Mouse (Mus musculus) heart, embryonic 12.5 days (tissue): ENCODE data around the gene Sox11. TPM values are rescaled to one million over a fixed set of nuclear protein-coding genes. Genes with fewer than 3 reads are reported as not detected.

Source experiments
- ATAC-seq: fragments of 200-750 bp; cut with Nextera tagmentation; 2 replicates; pipeline ENCODE4 v1.8.0; 2017; ENCODE audit warnings: moderate TSS enrichment, moderate library complexity; ENCODE audit not compliant: insufficient number of reproducible peaks, low FRiP score
- H3K27ac ChIP-seq: fragments of 300-500 bp; sonication (generic); 2 replicates; pipeline ENCODE4 v1.5.1; 2016; ENCODE audit warnings: mild to moderate bottlenecking, moderate library complexity; ENCODE audit not compliant: poor library complexity, severe bottlenecking
- H3K27me3 ChIP-seq: fragments of 300-500 bp; sonication (generic); replicated peaks from 2 replicates; pipeline ENCODE4 v1.6.1; 2016; ENCODE audit warnings: mild to moderate bottlenecking, moderate library complexity
- H3K36me3 ChIP-seq: fragments of 300-500 bp; sonication (generic); 2 replicates; pipeline ENCODE4 v1.6.1; 2016; ENCODE audit warnings: mild to moderate bottlenecking, moderate library complexity
- H3K4me1 ChIP-seq: fragments of 300-500 bp; sonication (generic); replicated peaks from 2 replicates; pipeline ENCODE4 v1.6.1; 2016; ENCODE audit warnings: mild to moderate bottlenecking
- H3K4me2 ChIP-seq: fragments of 300-500 bp; sonication (generic); 2 replicates; pipeline ENCODE4 v1.6.1; 2016; ENCODE audit warnings: mild to moderate bottlenecking, moderate library complexity
- H3K4me3 ChIP-seq: fragments of 300-500 bp; sonication (generic); 2 replicates; pipeline ENCODE4 v1.5.1; 2016; ENCODE audit warnings: mild to moderate bottlenecking
- H3K9ac ChIP-seq: fragments of 300-500 bp; sonication (generic); 2 replicates; pipeline ENCODE4 v1.6.1; 2016; ENCODE audit warnings: mild to moderate bottlenecking, moderate library complexity
- H3K9me3 ChIP-seq: fragments of 300-500 bp; sonication (generic); replicated peaks from 2 replicates; pipeline ENCODE4 v1.6.1; 2016; ENCODE audit warnings: mild to moderate bottlenecking, moderate library complexity
- WGBS: fragments of 180-500 bp; shearing (Covaris S2); methylation state at CpG from one replicate; pipeline ENCODE4 v1.1.7; 2016; 5-methylcytosine and 5-hydroxymethylcytosine counted together
- polyA plus RNA-seq: library from polyadenylated mRNA; unstranded; fragments of >200 nt; fragmentation: Nextera tagmentation; extraction: Ambion mirVana; gene quantifications from 2 replicates; pipeline ENCODE4 v1.2.1, GENCODE M21; 2016

Gene Sox11
- polyA plus RNA-seq, 1 experiment from 2014 or later: 25.1 TPM

GRCm38 (mm10) chr12:27336336-27336735, 6.0 kb downstream of the Sox11 start:
- Histone ChIP-seq H3K4me3 (no peak overlapping the region), H3K36me3 (0 out of 2 replicates have a peak, but pooled peaks cover 2% of the 10 kb centered on the region), H3K27ac (no peak overlapping the region), H3K9ac (no peak overlapping the region), H3K4me1 (peaks cover 2% of the 10 kb centered on the region; the same call in 1 of the 2 replicates), H3K27me3 (no peaks in the 10 kb centered on the region), H3K4me2 (no peak overlapping the region), H3K9me3 (no peaks in the 10 kb centered on the region)
- WGBS: 79% methylated on average over 7 of the region's 7 CpGs
- no peak for ATAC-seq

GRCm38 (mm10) chr12:27335356-27336055, 6.9 kb downstream of the Sox11 start:
- no peak overlapping the region for H3K9ac ChIP-seq
- H3K27me3 ChIP-seq: no peaks in the 10 kb centered on the region
- no peaks in the 10 kb centered on the region for H3K9me3 ChIP-seq
- peaks cover 2% of the 10 kb centered on the region; the same call in 1 of the 2 replicates for H3K4me1 ChIP-seq
- H3K4me3 ChIP-seq: no peak overlapping the region
- ATAC-seq: no peak
- H3K27ac ChIP-seq: no peak overlapping the region
- 68% methylated on average over 11 of the region's 11 CpGs for WGBS
- H3K4me2 ChIP-seq: no peak overlapping the region
- 0 out of 2 replicates have a peak, but pooled peaks cover 2% of the 10 kb centered on the region for H3K36me3 ChIP-seq

- Histone ChIP-seq H3K36me3 (0 out of 2 replicates have a peak, but pooled peaks cover 2% of the 10 kb centered on the region), H3K9me3 (no peaks in the 10 kb centered on the region), H3K27ac (no peak overlapping the region), H3K4me3 (no peak overlapping the region), H3K4me2 (no peak overlapping the region), H3K9ac (no peak overlapping the region), H3K27me3 (no peaks in the 10 kb centered on the region), H3K4me1 (peaks cover 2% of the 10 kb centered on the region; the same call in 1 of the 2 replicates)
- no peak for ATAC-seq
- WGBS: 76% methylated on average over 3 of the region's 3 CpGs
Measured at GRCm38 (mm10) chr12:27333590-27333989, 8.8 kb downstream of the Sox11 start.

GRCm38 (mm10) chr12:27323423-27323822, 19.0 kb downstream of the Sox11 start:
- H3K27ac ChIP-seq: no peak overlapping the region
- no peaks in the 10 kb centered on the region for H3K27me3 ChIP-seq
- 68% methylated on average over 1 of the region's 1 CpGs for WGBS
- H3K9ac ChIP-seq: no peak overlapping the region
- H3K36me3 ChIP-seq: no peaks in the 10 kb centered on the region
- no peak overlapping the region for H3K4me3 ChIP-seq
- no peak for ATAC-seq
- H3K9me3 ChIP-seq: no peaks in the 10 kb centered on the region
- no peak overlapping the region for H3K4me2 ChIP-seq
- peaks cover 12% of the 10 kb centered on the region for H3K4me1 ChIP-seq

GRCm38 (mm10) chr12:27320705-27321104, 21.7 kb downstream of the Sox11 start:
- no peaks in the 10 kb centered on the region for H3K27me3 ChIP-seq
- no peak for ATAC-seq
- H3K9ac ChIP-seq: no peak overlapping the region
- H3K4me1 ChIP-seq: peaks cover 6% of the 10 kb centered on the region
- no peaks in the 10 kb centered on the region for H3K36me3 ChIP-seq
- H3K4me3 ChIP-seq: no peak overlapping the region
- no peaks in the 10 kb centered on the region for H3K9me3 ChIP-seq
- no peak overlapping the region for H3K27ac ChIP-seq
- no peak overlapping the region for H3K4me2 ChIP-seq

- no peak for ATAC-seq
- H3K27ac ChIP-seq: no peak overlapping the region
- no peaks in the 10 kb centered on the region for H3K9me3 ChIP-seq
- H3K36me3 ChIP-seq: no peaks in the 10 kb centered on the region
- peaks cover 16% of the 10 kb centered on the region for H3K27me3 ChIP-seq
- no peak overlapping the region for H3K9ac ChIP-seq
- WGBS: 58% methylated on average over 8 of the region's 8 CpGs
- no peak overlapping the region for H3K4me3 ChIP-seq
- H3K4me1 ChIP-seq: peaks cover 27% of the 10 kb centered on the region
- H3K4me2 ChIP-seq: no peak overlapping the region
Measured at GRCm38 (mm10) chr12:27312985-27313384, 29.4 kb downstream of the Sox11 start.

- ATAC-seq: no peak
- H3K4me3 ChIP-seq: no peak overlapping the region
Measured at GRCm38 (mm10) chr12:27311854-27312466, 30.4 kb downstream of the Sox11 start.

GRCm38 (mm10) chr12:27311316-27311832, 31.0 kb downstream of the Sox11 start:
- Histone ChIP-seq H3K9ac (no peak overlapping the region), H3K27ac (no peak overlapping the region; the same call in 1 of the 2 replicates), H3K4me3 (no peak overlapping the region), H3K4me1 (peaks cover 27% of the 10 kb centered on the region), H3K36me3 (no peaks in the 10 kb centered on the region), H3K27me3 (peaks cover 16% of the 10 kb centered on the region), H3K9me3 (no peaks in the 10 kb centered on the region), H3K4me2 (peak overlapping the region; percentile 49; the same call in 1 of the 2 replicates)
- no peak for ATAC-seq
- 21% methylated on average over 5 of the region's 5 CpGs for WGBS

More at GRCm38 (mm10) chr12:27311854-27312466, 30.4 kb downstream of the Sox11 start:
- no peak overlapping the region for H3K9ac ChIP-seq
- no peaks in the 10 kb centered on the region for H3K36me3 ChIP-seq
- peaks cover 27% of the 10 kb centered on the region for H3K4me1 ChIP-seq
- H3K4me2 ChIP-seq: peak overlapping the region; percentile 49
- peaks cover 16% of the 10 kb centered on the region for H3K27me3 ChIP-seq
- no peaks in the 10 kb centered on the region for H3K9me3 ChIP-seq
- H3K27ac ChIP-seq: no peak overlapping the region; the same call in 1 of the 2 replicates
- WGBS: 10% methylated on average over 9 of the region's 9 CpGs

- Histone ChIP-seq H3K36me3 (no peaks in the 10 kb centered on the region), H3K27ac (no peak overlapping the region), H3K4me2 (no peak overlapping the region; the same call in 1 of the 2 replicates), H3K27me3 (peaks cover 16% of the 10 kb centered on the region), H3K4me1 (peaks cover 27% of the 10 kb centered on the region), H3K4me3 (no peak overlapping the region), H3K9me3 (no peaks in the 10 kb centered on the region), H3K9ac (no peak overlapping the region)
- no peak for ATAC-seq
- WGBS: 58% methylated on average over 13 of the region's 13 CpGs
Measured at GRCm38 (mm10) chr12:27310703-27311102, 31.7 kb downstream of the Sox11 start.

GRCm38 (mm10) chr12:27309969-27310368, 32.4 kb downstream of the Sox11 start:
- Histone ChIP-seq H3K36me3 (no peaks in the 10 kb centered on the region), H3K27ac (no peak overlapping the region), H3K27me3 (peaks cover 16% of the 10 kb centered on the region), H3K9ac (no peak overlapping the region), H3K4me1 (peaks cover 32% of the 10 kb centered on the region), H3K9me3 (no peaks in the 10 kb centered on the region), H3K4me3 (no peak overlapping the region), H3K4me2 (no peak overlapping the region)
- ATAC-seq: no peak
- 69% methylated on average over 6 of the region's 6 CpGs for WGBS

GRCm38 (mm10) chr12:27304713-27305437, 37.5 kb downstream of the Sox11 start:
- Histone ChIP-seq H3K9me3 (no peaks in the 10 kb centered on the region), H3K27ac (peak overlapping the region; percentile 23; the same call in 1 of the 2 replicates), H3K4me1 (peaks cover 23% of the 10 kb centered on the region), H3K36me3 (no peaks in the 10 kb centered on the region), H3K27me3 (peaks cover 26% of the 10 kb centered on the region; the same call in 1 of the 2 replicates), H3K4me2 (no peak overlapping the region), H3K9ac (no peak overlapping the region), H3K4me3 (no peak overlapping the region)
- 13% methylated on average over 2 of the region's 2 CpGs for WGBS
- peak; percentile 33; the same call in 1 of the 2 replicates for ATAC-seq
